Mouse (Mus musculus): ENCODE results near the gene Ttc22. TPM values are rescaled to one million over a fixed set of nuclear protein-coding genes. Genes with fewer than 3 reads are reported as not detected.
A peak's percentile ranks its signal among the peaks of the same experiment; 100 is the strongest.

Gene Ttc22
- polyA plus RNA-seq, 1 experiment from 2014 or later, result 26.9 TPM

GRCm38 (mm10) chr4:106665673-106666072, 43.4 kb downstream of the Ttc22 start:
- Histone ChIP-seq H3K27ac (replicated peaks) (no peak overlapping the region), H3K9me3 (ENCODE audit: control insufficient read depth, low read length) (no peaks in the 10 kb centered on the region), H3K27me3 (ENCODE audit: control insufficient read depth, insufficient read depth, low read length) (no peaks in the 10 kb centered on the region), H3K9ac (ENCODE audit: low read length) (no peak overlapping the region), H3K4me1 (replicated peaks; ENCODE audit: control insufficient read depth, insufficient read depth) (no peaks in the 10 kb centered on the region), H3K4me2 (replicated peaks; ENCODE audit: low read depth) (no peak overlapping the region), H3K4me3 (ENCODE audit: low read depth, low read length) (no peak overlapping the region), H3K36me3 (ENCODE audit: control insufficient read depth, insufficient read depth, low read length) (peaks cover 46% of the 10 kb centered on the region)
- 92% methylated on average over 10 of the region's 10 CpGs for WGBS
- TF ChIP-seq CTCF (IDR thresholded peaks at IDR 0.05; ENCODE audit: low read depth) (no peak), EP300 (optimal IDR thresholded peaks at IDR 0.05) (no peak)
- no peak for DNase-seq (ENCODE audit: low spot score)
- no peak for ATAC-seq (ENCODE audit: low FRiP score, low TSS enrichment)

GRCm38 (mm10) chr4:106666546-106666945, 44.3 kb downstream of the Ttc22 start:
- H3K27ac ChIP-seq (replicated peaks), result no peak overlapping the region
- H3K9me3 ChIP-seq (ENCODE audit: control insufficient read depth, low read length), result no peaks in the 10 kb centered on the region
- no peaks in the 10 kb centered on the region for H3K27me3 ChIP-seq (ENCODE audit: control insufficient read depth, insufficient read depth, low read length)
- DNase-seq (ENCODE audit: low spot score), result no peak
- no peak overlapping the region for H3K4me3 ChIP-seq (ENCODE audit: low read depth, low read length)
- no peaks in the 10 kb centered on the region for H3K4me1 ChIP-seq (replicated peaks; ENCODE audit: control insufficient read depth, insufficient read depth)
- TF ChIP-seq CTCF (IDR thresholded peaks at IDR 0.05; ENCODE audit: low read depth) (no peak), EP300 (optimal IDR thresholded peaks at IDR 0.05) (no peak)
- ATAC-seq (ENCODE audit: low FRiP score, low TSS enrichment), result no peak
- no peak overlapping the region for H3K9ac ChIP-seq (ENCODE audit: low read length)
- no peak overlapping the region for H3K4me2 ChIP-seq (replicated peaks; ENCODE audit: low read depth)
- 85% methylated on average over 2 of the region's 2 CpGs for WGBS
- H3K36me3 ChIP-seq (ENCODE audit: control insufficient read depth, insufficient read depth, low read length), result peaks cover 49% of the 10 kb centered on the region

GRCm38 (mm10) chr4:106676749-106677148, 54.5 kb downstream of the Ttc22 start:
- H3K9ac ChIP-seq (ENCODE audit: low read length), result no peak overlapping the region
- H3K9me3 ChIP-seq (ENCODE audit: control insufficient read depth, low read length), result no peaks in the 10 kb centered on the region
- ATAC-seq (ENCODE audit: low FRiP score, low TSS enrichment) (no peak), DNase-seq (ENCODE audit: low spot score) (no peak)
- TF ChIP-seq EP300 (optimal IDR thresholded peaks at IDR 0.05) (no peak), CTCF (IDR thresholded peaks at IDR 0.05; ENCODE audit: low read depth) (no peak)
- WGBS, result 81% methylated on average over 5 of the region's 5 CpGs
- no peaks in the 10 kb centered on the region for H3K27me3 ChIP-seq (ENCODE audit: control insufficient read depth, insufficient read depth, low read length)
- H3K27ac ChIP-seq (replicated peaks), result no peak overlapping the region
- H3K4me1 ChIP-seq (replicated peaks; ENCODE audit: control insufficient read depth, insufficient read depth), result no peaks in the 10 kb centered on the region
- no peak overlapping the region for H3K4me2 ChIP-seq (replicated peaks; ENCODE audit: low read depth)
- peaks cover 10% of the 10 kb centered on the region for H3K36me3 ChIP-seq (ENCODE audit: control insufficient read depth, insufficient read depth, low read length)
- H3K4me3 ChIP-seq (ENCODE audit: low read depth, low read length), result no peak overlapping the region

- Histone ChIP-seq H3K4me3 (ENCODE audit: low read depth, low read length) (peak within 1 kb of the TSS; percentile 79), H3K9me3 (ENCODE audit: control insufficient read depth, low read length) (no peaks in the 10 kb centered on the region), H3K27ac (replicated peaks) (peak within 1 kb of the TSS; percentile 56), H3K36me3 (ENCODE audit: control insufficient read depth, insufficient read depth, low read length) (peaks cover 10% of the 10 kb centered on the region), H3K9ac (ENCODE audit: low read length) (peak within 1 kb of the TSS; percentile 90), H3K27me3 (ENCODE audit: control insufficient read depth, insufficient read depth, low read length) (no peaks in the 10 kb centered on the region), H3K4me2 (replicated peaks; ENCODE audit: low read depth) (peak within 1 kb of the TSS; percentile 70), H3K4me1 (replicated peaks; ENCODE audit: control insufficient read depth, insufficient read depth) (no peaks in the 10 kb centered on the region)
- no peak for TF ChIP-seq EP300 (optimal IDR thresholded peaks at IDR 0.05)
- no peak for TF ChIP-seq CTCF (IDR thresholded peaks at IDR 0.05; ENCODE audit: low read depth)
- WGBS, result 0% methylated on average over 43 of the region's 43 CpGs
- DNase-seq (ENCODE audit: low spot score), result peak; percentile 97
- ATAC-seq (ENCODE audit: low FRiP score, low TSS enrichment), result peak; percentile 99
Measured at GRCm38 (mm10) chr4:106678442-106679118, 56.3 kb downstream of the Ttc22 start, which contains the start of gene Ttc4. Gene Ttc4, minus strand, starts transcription at chr4:106678944.

- no peaks in the 10 kb centered on the region for H3K4me1 ChIP-seq (replicated peaks; ENCODE audit: control insufficient read depth, insufficient read depth)
- no peak overlapping the region for H3K4me3 ChIP-seq (ENCODE audit: low read depth, low read length)
- H3K27me3 ChIP-seq (ENCODE audit: control insufficient read depth, insufficient read depth, low read length), result no peaks in the 10 kb centered on the region
- ATAC-seq (ENCODE audit: low FRiP score, low TSS enrichment), result no peak; the same call in 1 of the 2 replicates
- no peak overlapping the region for H3K27ac ChIP-seq (replicated peaks)
- H3K9ac ChIP-seq (ENCODE audit: low read length), result no peak overlapping the region
- no peak overlapping the region for H3K4me2 ChIP-seq (replicated peaks; ENCODE audit: low read depth)
- H3K9me3 ChIP-seq (ENCODE audit: control insufficient read depth, low read length), result no peaks in the 10 kb centered on the region
- TF ChIP-seq CTCF (IDR thresholded peaks at IDR 0.05; ENCODE audit: low read depth) (no peak), EP300 (optimal IDR thresholded peaks at IDR 0.05) (no peak)
- 38% methylated on average over 3 of the region's 3 CpGs for WGBS
- peaks cover 10% of the 10 kb centered on the region for H3K36me3 ChIP-seq (ENCODE audit: control insufficient read depth, insufficient read depth, low read length)
- DNase-seq (ENCODE audit: low spot score), result no peak
Measured at GRCm38 (mm10) chr4:106679152-106679551, 56.9 kb downstream of the Ttc22 start.

GRCm38 (mm10) chr4:106680955-106681354, 58.7 kb downstream of the Ttc22 start:
- DNase-seq (ENCODE audit: low spot score) (no peak), ATAC-seq (ENCODE audit: low FRiP score, low TSS enrichment) (no peak)
- Histone ChIP-seq H3K9ac (ENCODE audit: low read length) (no peak overlapping the region), H3K4me3 (ENCODE audit: low read depth, low read length) (no peak overlapping the region), H3K9me3 (ENCODE audit: control insufficient read depth, low read length) (no peaks in the 10 kb centered on the region), H3K27ac (replicated peaks) (no peak overlapping the region), H3K4me1 (replicated peaks; ENCODE audit: control insufficient read depth, insufficient read depth) (no peaks in the 10 kb centered on the region), H3K4me2 (replicated peaks; ENCODE audit: low read depth) (no peak overlapping the region), H3K36me3 (ENCODE audit: control insufficient read depth, insufficient read depth, low read length) (peaks cover 6% of the 10 kb centered on the region; the same call in 1 of the 2 replicates), H3K27me3 (ENCODE audit: control insufficient read depth, insufficient read depth, low read length) (no peaks in the 10 kb centered on the region)
- no peak for TF ChIP-seq CTCF (IDR thresholded peaks at IDR 0.05; ENCODE audit: low read depth)
- no peak for TF ChIP-seq EP300 (optimal IDR thresholded peaks at IDR 0.05)
- 56% methylated on average over 2 of the region's 2 CpGs for WGBS

Measured in stomach, postnatal 0 days (tissue).